Mouse (Mus musculus) myocyte (in vitro differentiated cells): ENCODE data around the gene Hrh1. TPM values are rescaled to one million over a fixed set of nuclear protein-coding genes. Genes with fewer than 3 reads are reported as not detected.

Experiments
- H3K27me3 ChIP-seq: one replicate; pipeline ENCODE4 v1.6.1; 2011; ENCODE audit not compliant: control insufficient read depth, insufficient read depth, insufficient read length
- H3K36me3 ChIP-seq: one replicate; pipeline ENCODE4 v1.6.1; 2011; ENCODE audit not compliant: control insufficient read depth, insufficient read depth
- H3K4me2 ChIP-seq: one replicate; pipeline ENCODE4 v1.6.1; 2011; ENCODE audit warnings: low read depth, control low read depth
- H3K4me3 ChIP-seq: one replicate; pipeline ENCODE4 v1.5.1; 2011; ENCODE audit warnings: mild to moderate bottlenecking, control low read depth, moderate library complexity
- H3K79me2 ChIP-seq: one replicate; pipeline ENCODE4 v1.6.1; 2011; ENCODE audit not compliant: control insufficient read depth, insufficient read depth
- H3ac ChIP-seq: one replicate; pipeline ENCODE4 v1.6.1; 2011; ENCODE audit not compliant: control insufficient read depth, insufficient read length
- CEBPB ChIP-seq: IDR thresholded peaks from 2 replicates; pipeline ENCODE4 v1.6.1; 2011; ENCODE audit warnings: mild to moderate bottlenecking, moderate library complexity; ENCODE audit not compliant: poor library complexity, insufficient read depth, severe bottlenecking
- E2F4 ChIP-seq: IDR thresholded peaks from one replicate; pipeline ENCODE4 v1.6.1; 2011; ENCODE audit warnings: mild to moderate bottlenecking, control low read depth, moderate library complexity; ENCODE audit not compliant: insufficient read depth
- MAX ChIP-seq: IDR thresholded peaks from one replicate; pipeline ENCODE4 v1.6.1; 2011; ENCODE audit warnings: low read depth, mild to moderate bottlenecking, control low read depth
- MYOD1 ChIP-seq, 3 experiments: IDR thresholded peaks; one replicate each; pipeline ENCODE4 v1.6.1; 2011; ENCODE audit warnings: control low read depth in 2 of 3, low read depth in 2 of 3, mild to moderate bottlenecking in 2 of 3, moderate library complexity in 1 of 3; ENCODE audit not compliant: insufficient read length in 2 of 3, control insufficient read depth in 1 of 3
- MYOG ChIP-seq, 3 experiments: IDR thresholded peaks; one replicate each; pipeline ENCODE4 v1.6.1; 2011; ENCODE audit warnings: control low read depth in 2 of 3, low read depth in 2 of 3, mild to moderate bottlenecking in 2 of 3; ENCODE audit not compliant: insufficient read length in 2 of 3, control insufficient read depth in 1 of 3, insufficient read depth in 1 of 3
- POLR2A ChIP-seq: IDR thresholded peaks from one replicate; pipeline ENCODE4 v1.6.1; 2011; ENCODE audit warnings: low read depth, mild to moderate bottlenecking, control low read depth, moderate library complexity; ENCODE audit not compliant: insufficient read length
- POLR2AphosphoS2 ChIP-seq: IDR thresholded peaks from one replicate; pipeline ENCODE4 v1.6.1; 2011; ENCODE audit warnings: low read depth, control low read depth; ENCODE audit not compliant: insufficient read length
- REST ChIP-seq: IDR thresholded peaks from one replicate; pipeline ENCODE4 v1.6.1; 2011; ENCODE audit warnings: mild to moderate bottlenecking, control low read depth, moderate library complexity; ENCODE audit not compliant: insufficient read depth, insufficient read length
- SRF ChIP-seq: IDR thresholded peaks from one replicate; pipeline ENCODE4 v1.6.1; 2011; ENCODE audit warnings: low read depth; ENCODE audit not compliant: control insufficient read depth, insufficient read length
- TCF12 ChIP-seq: IDR thresholded peaks from one replicate; pipeline ENCODE4 v1.6.1; 2011; ENCODE audit warnings: mild to moderate bottlenecking, control low read depth; ENCODE audit not compliant: poor library complexity, insufficient read depth, severe bottlenecking
- TCF3 ChIP-seq: IDR thresholded peaks from one replicate; pipeline ENCODE4 v1.6.1; 2011; ENCODE audit warnings: low read depth, control low read depth; ENCODE audit not compliant: insufficient read length
- USF1 ChIP-seq: IDR thresholded peaks from one replicate; pipeline ENCODE4 v1.6.1; 2011; ENCODE audit warnings: low read depth, mild to moderate bottlenecking, control low read depth, moderate library complexity
- polyA plus RNA-seq: library from polyadenylated mRNA; unstranded; fragments of >200 nt; fragmentation: generic; extraction: Trizol; gene quantifications from one replicate; pipeline ENCODE4 v1.2.1, GENCODE M21; 2012; ENCODE audit warnings: missing spikeins

The Hrh1 gene
- polyA plus RNA-seq, 1 experiment: 0.50 TPM

DNA sequence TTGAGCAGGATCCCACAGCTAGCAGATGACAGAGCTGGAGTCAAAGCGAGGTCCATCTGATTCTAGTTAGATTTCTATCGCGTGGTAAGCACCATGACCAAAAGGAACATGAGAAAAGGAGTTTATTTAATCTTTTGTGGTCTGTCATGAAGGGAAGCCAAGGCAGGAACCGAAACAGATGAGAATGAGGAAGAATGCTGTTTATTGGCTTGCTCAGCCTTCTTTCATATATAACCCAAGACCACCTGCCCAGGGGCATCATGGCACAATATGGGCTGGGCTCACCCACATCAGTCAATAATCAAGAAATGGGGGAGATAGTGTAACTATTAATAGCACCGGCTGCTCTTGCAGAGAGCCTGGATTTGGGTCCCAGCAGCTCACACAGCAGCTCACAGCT lies 33.0 kb upstream of the Hrh1 start:
- no peak overlapping the region for H3K4me3 ChIP-seq
- no peak for TF ChIP-seq MAX
- TF ChIP-seq E2F4: no peak
- TF ChIP-seq SRF: no peak
- TF ChIP-seq POLR2AphosphoS2: no peak
- no peak for TF ChIP-seq TCF3
- TF ChIP-seq MYOD1 (IDR thresholded peaks at IDR 0.05; ENCODE audit: control insufficient read depth in 1 of 3, insufficient read length in 2 of 3, low read depth in 2 of 3): no peak
- no peak for TF ChIP-seq MYOG (IDR thresholded peaks at IDR 0.05; ENCODE audit: control insufficient read depth in 1 of 3, insufficient read depth in 1 of 3, insufficient read length in 2 of 3, low read depth in 2 of 3)
- no peak for TF ChIP-seq USF1
- no peak for TF ChIP-seq REST
- no peak for TF ChIP-seq POLR2A
- TF ChIP-seq CEBPB: no peak
- no peak for TF ChIP-seq TCF12
- no peaks in the 10 kb centered on the region for H3K79me2 ChIP-seq
- no peak overlapping the region for H3ac ChIP-seq
- no peaks in the 10 kb centered on the region for H3K27me3 ChIP-seq
- H3K4me2 ChIP-seq: no peak overlapping the region
- H3K36me3 ChIP-seq: no peaks in the 10 kb centered on the region

DNA sequence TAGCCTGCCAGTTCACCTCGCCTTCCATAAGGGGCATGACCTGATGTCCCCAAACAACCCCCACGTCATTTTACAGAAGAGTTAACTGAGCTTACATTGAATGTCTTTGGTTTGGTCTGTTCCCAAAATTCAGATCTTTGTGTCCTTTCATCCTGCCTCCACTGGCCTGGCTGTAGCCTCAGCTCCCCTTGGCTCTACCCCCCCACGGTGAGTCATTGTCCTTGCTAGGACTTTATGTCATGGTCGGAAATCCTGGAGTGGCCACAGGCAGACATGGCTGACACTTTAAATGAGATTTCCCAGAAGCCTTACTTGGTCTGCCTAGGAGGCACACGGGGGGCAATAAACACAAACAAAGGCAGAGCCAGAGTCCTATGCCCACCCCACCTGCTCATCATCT lies 31.5 kb upstream of the Hrh1 start:
- Histone ChIP-seq H3K36me3 (no peaks in the 10 kb centered on the region), H3K27me3 (no peaks in the 10 kb centered on the region), H3ac (no peak overlapping the region), H3K4me2 (no peak overlapping the region), H3K4me3 (no peak overlapping the region), H3K79me2 (no peaks in the 10 kb centered on the region)
- no peak for TF ChIP-seq MYOG (IDR thresholded peaks at IDR 0.05; ENCODE audit: control insufficient read depth in 1 of 3, insufficient read depth in 1 of 3, insufficient read length in 2 of 3, low read depth in 2 of 3)
- no peak for TF ChIP-seq E2F4
- TF ChIP-seq TCF12: no peak

GRCm38 (mm10) chr6:114367681-114368080 lies 30.1 kb upstream of the Hrh1 start:
- Histone ChIP-seq H3ac (no peak overlapping the region), H3K4me2 (no peak overlapping the region), H3K79me2 (no peaks in the 10 kb centered on the region), H3K27me3 (no peaks in the 10 kb centered on the region), H3K4me3 (no peak overlapping the region), H3K36me3 (no peaks in the 10 kb centered on the region)
- TF ChIP-seq TCF3: no peak
- TF ChIP-seq SRF: no peak
- TF ChIP-seq POLR2A: no peak

DNA sequence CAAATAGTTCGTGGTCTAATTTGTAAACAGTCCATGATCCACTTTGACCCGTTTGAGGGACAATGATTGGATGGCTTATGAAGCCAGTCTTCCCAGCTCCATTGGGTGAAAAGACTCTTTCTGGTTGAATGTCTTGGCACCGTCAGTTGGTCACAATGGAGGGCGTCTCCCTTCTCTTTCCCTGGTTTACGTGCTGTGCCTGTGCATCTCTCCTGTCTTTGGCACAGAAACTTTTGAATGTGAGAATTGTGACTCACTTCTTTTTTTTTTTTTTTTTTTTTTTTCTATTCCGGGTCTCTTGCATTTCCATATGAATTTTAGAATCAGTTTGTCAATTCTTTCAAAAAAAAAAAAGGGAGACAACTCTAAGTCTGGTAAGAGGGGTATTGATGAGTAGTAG lies 29.5 kb upstream of the Hrh1 start:
- no peak overlapping the region for H3K4me2 ChIP-seq
- TF ChIP-seq POLR2A (no peak), SRF (no peak), E2F4 (no peak), POLR2AphosphoS2 (no peak), USF1 (no peak)
- no peak overlapping the region for H3K4me3 ChIP-seq
- no peaks in the 10 kb centered on the region for H3K79me2 ChIP-seq
- H3ac ChIP-seq: no peak overlapping the region
- no peaks in the 10 kb centered on the region for H3K36me3 ChIP-seq
- no peaks in the 10 kb centered on the region for H3K27me3 ChIP-seq

GRCm38 (mm10) chr6:114372741-114373140 lies 25.0 kb upstream of the Hrh1 start:
- no peak overlapping the region for H3K4me3 ChIP-seq
- H3K4me2 ChIP-seq: no peak overlapping the region
- H3K36me3 ChIP-seq: no peaks in the 10 kb centered on the region
- TF ChIP-seq CEBPB (no peak), POLR2A (no peak), MAX (no peak), TCF3 (no peak), MYOD1 (IDR thresholded peaks at IDR 0.05; ENCODE audit: control insufficient read depth in 1 of 3, insufficient read length in 2 of 3, low read depth in 2 of 3) (no peak), POLR2AphosphoS2 (no peak), REST (no peak), MYOG (IDR thresholded peaks at IDR 0.05; ENCODE audit: control insufficient read depth in 1 of 3, insufficient read depth in 1 of 3, insufficient read length in 2 of 3, low read depth in 2 of 3) (no peak), TCF12 (no peak), E2F4 (no peak), SRF (no peak), USF1 (no peak)
- H3ac ChIP-seq: no peak overlapping the region
- no peaks in the 10 kb centered on the region for H3K79me2 ChIP-seq
- no peaks in the 10 kb centered on the region for H3K27me3 ChIP-seq

DNA sequence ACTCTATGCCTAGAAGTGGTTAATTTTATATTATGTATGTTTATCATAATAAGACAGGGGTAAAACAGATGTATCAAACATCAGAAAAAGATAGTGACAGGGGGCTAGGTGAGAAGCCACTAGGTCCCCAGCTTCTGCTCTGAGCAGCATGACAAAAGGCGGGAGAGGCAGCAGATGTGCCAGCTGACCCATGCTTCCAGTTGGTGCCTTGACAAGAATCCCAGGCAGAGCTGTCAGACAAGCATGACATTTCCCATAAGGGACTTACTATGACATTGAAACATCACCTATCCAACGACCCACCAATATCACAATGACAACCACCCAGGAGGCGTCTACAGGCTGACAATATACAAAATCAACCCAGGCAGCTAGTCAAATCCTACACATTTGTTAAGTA lies 16.9 kb upstream of the Hrh1 start:
- H3K79me2 ChIP-seq: no peaks in the 10 kb centered on the region
- H3K4me3 ChIP-seq: no peak overlapping the region
- TF ChIP-seq E2F4: no peak
- TF ChIP-seq MAX: no peak
- TF ChIP-seq POLR2A: no peak
- H3K4me2 ChIP-seq: no peak overlapping the region
- H3K36me3 ChIP-seq: no peaks in the 10 kb centered on the region
- no peak overlapping the region for H3ac ChIP-seq
- H3K27me3 ChIP-seq: peaks cover 3% of the 10 kb centered on the region
